Mouse (Mus musculus) midbrain, embryonic 14.5 days (tissue): ENCODE results near the gene Fpr-rs6. TPM values are rescaled to one million over a fixed set of nuclear protein-coding genes. Genes with fewer than 3 reads are reported as not detected.

Source experiments
- ATAC-seq: fragments of 200-750 bp; cut with Nextera tagmentation; 2 replicates; pipeline ENCODE4 v1.8.0; 2017; ENCODE audit warnings: moderate number of reproducible peaks, moderate library complexity; ENCODE audit not compliant: low FRiP score, low TSS enrichment
- DNase-seq: peaks from one replicate; pipeline ENCODE4 v3.0.0-alpha.2; 2015
- H3K27ac ChIP-seq: fragments of 300-500 bp; sonication (generic); replicated peaks from 2 replicates; pipeline ENCODE4 v1.5.1; 2014; ENCODE audit warnings: mild to moderate bottlenecking, low read depth, low read length, moderate library complexity
- H3K27me3 ChIP-seq: fragments of 300-500 bp; sonication (generic); 2 replicates; pipeline ENCODE4 v1.6.1; 2014; ENCODE audit warnings: low read length, control low read depth, mixed read lengths; ENCODE audit not compliant: control insufficient read depth, insufficient read depth
- H3K36me3 ChIP-seq: fragments of 300-500 bp; sonication (generic); 2 replicates; pipeline ENCODE4 v1.6.1; 2014; ENCODE audit warnings: low read length, control low read depth; ENCODE audit not compliant: control insufficient read depth, insufficient read depth
- H3K4me1 ChIP-seq: fragments of 300-500 bp; sonication (generic); 2 replicates; pipeline ENCODE4 v1.6.1; 2014; ENCODE audit warnings: mild to moderate bottlenecking, antibody characterized with exemption, low read length, control low read depth; ENCODE audit not compliant: control insufficient read depth, insufficient read depth
- H3K4me2 ChIP-seq: fragments of 300-500 bp; sonication (generic); 2 replicates; pipeline ENCODE4 v1.6.1; 2014; ENCODE audit warnings: mild to moderate bottlenecking, low read length, moderate library complexity
- H3K4me3 ChIP-seq: fragments of 300-500 bp; sonication (generic); replicated peaks from 2 replicates; pipeline ENCODE4 v1.5.1; 2014; ENCODE audit warnings: low read depth, low read length
- H3K9ac ChIP-seq: fragments of 300-500 bp; sonication (generic); replicated peaks from 2 replicates; pipeline ENCODE4 v1.6.1; 2014; ENCODE audit warnings: mild to moderate bottlenecking, low read length, moderate library complexity
- H3K9me3 ChIP-seq: fragments of 300-500 bp; sonication (generic); 2 replicates; pipeline ENCODE4 v1.6.1; 2016; ENCODE audit warnings: low read length, control low read depth, mixed read lengths; ENCODE audit not compliant: control insufficient read depth
- polyA plus RNA-seq: library from polyadenylated mRNA; unstranded; fragments of >200 nt; fragmentation: Nextera tagmentation; extraction: Ambion mirVana; gene quantifications from 2 replicates; pipeline ENCODE4 v1.2.1, GENCODE M21; 2014

Fpr-rs6 gene
- polyA plus RNA-seq: not detected in 2 replicates

DNA sequence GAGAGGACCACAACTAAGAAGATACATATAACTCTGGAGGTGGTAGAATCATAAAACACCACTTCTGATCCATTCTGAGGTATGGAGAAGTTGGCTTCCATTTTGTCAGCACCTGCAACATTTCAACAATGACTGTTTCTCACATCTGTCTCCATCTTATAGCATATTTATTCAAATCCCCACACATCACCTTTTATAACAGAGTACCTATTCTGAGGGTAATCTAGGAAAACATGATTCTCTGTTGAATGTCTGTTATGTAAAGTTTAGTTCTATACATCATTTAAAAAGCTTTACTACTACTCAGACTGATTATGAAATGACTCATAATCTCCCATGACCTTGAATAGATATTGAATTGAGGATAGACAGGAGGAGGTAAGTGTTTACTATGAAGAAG lies at the start of gene Fpr-rs6:
TSS of gene Fpr-rs6 (minus strand) at position 101 of the 400 bp plus-strand sequence.
- peaks cover 11% of the 10 kb centered on the region for H3K9me3 ChIP-seq
- H3K9ac ChIP-seq: no peak within 1 kb of the TSS
- DNase-seq (no peak), ATAC-seq (no peak)
- H3K4me2 ChIP-seq: no peak within 1 kb of the TSS
- no peaks in the 10 kb centered on the region for H3K4me1 ChIP-seq
- H3K27ac ChIP-seq: no peak within 1 kb of the TSS
- no peaks in the 10 kb centered on the region for H3K27me3 ChIP-seq
- no peaks in the 10 kb centered on the region for H3K36me3 ChIP-seq
- no peak within 1 kb of the TSS for H3K4me3 ChIP-seq

Other genes starting within 250 kb of the Fpr-rs6 start
- not detected in 2 replicates for gene Vmn2r104, start 134.8 kb downstream of the Fpr-rs6 start, polyA plus RNA-seq
- gene Fpr-rs7, start 68.9 kb downstream of the Fpr-rs6 start, polyA plus RNA-seq: not detected in 2 replicates
- not detected in 2 replicates for gene Vmn2r105, start 52.0 kb upstream of the Fpr-rs6 start, polyA plus RNA-seq
- gene Vmn2r106, start 102.5 kb upstream of the Fpr-rs6 start, polyA plus RNA-seq: not detected in 2 replicates
- not detected in 2 replicates for gene Vmn2r107, start 162.1 kb upstream of the Fpr-rs6 start, polyA plus RNA-seq
- gene Vmn1r224, start 231.0 kb upstream of the Fpr-rs6 start, polyA plus RNA-seq: not detected in 2 replicates